Mouse (Mus musculus) intestine, postnatal 0 days (tissue): ENCODE data around the gene Carmil1. TPM values are rescaled to one million over a fixed set of nuclear protein-coding genes. Genes with fewer than 3 reads are reported as not detected.
A peak's percentile ranks its signal among the peaks of the same experiment; 100 is the strongest.

Experiments used
- ATAC-seq: fragments of 200-750 bp; cut with Nextera tagmentation; 2 replicates; pipeline ENCODE4 v1.8.0; 2017; ENCODE audit warnings: mild to moderate bottlenecking, moderate TSS enrichment, moderate library complexity
- H3K27ac ChIP-seq: fragments of 300-500 bp; sonication (generic); 2 replicates; pipeline ENCODE4 v1.5.1; 2014; ENCODE audit warnings: mild to moderate bottlenecking, low read depth, low read length, moderate library complexity
- H3K27me3 ChIP-seq: fragments of 300-500 bp; sonication (generic); replicated peaks from 2 replicates; pipeline ENCODE4 v1.6.1; 2014; ENCODE audit warnings: low read length, mixed read lengths; ENCODE audit not compliant: control insufficient read depth, insufficient read depth
- H3K36me3 ChIP-seq: fragments of 300-500 bp; sonication (generic); 2 replicates; pipeline ENCODE4 v1.6.1; 2014; ENCODE audit warnings: mild to moderate bottlenecking, moderate library complexity; ENCODE audit not compliant: control insufficient read depth, insufficient read depth
- H3K4me1 ChIP-seq: fragments of 300-500 bp; sonication (generic); replicated peaks from 2 replicates; pipeline ENCODE4 v1.6.1; 2014; ENCODE audit warnings: antibody characterized with exemption, low read length, mixed read lengths; ENCODE audit not compliant: control insufficient read depth, insufficient read depth
- H3K4me2 ChIP-seq: fragments of 300-500 bp; sonication (generic); replicated peaks from 2 replicates; pipeline ENCODE4 v1.6.1; 2014; ENCODE audit warnings: low read depth, mild to moderate bottlenecking, moderate library complexity
- H3K4me3 ChIP-seq: fragments of 300-500 bp; sonication (generic); 2 replicates; pipeline ENCODE4 v1.5.1; 2014; ENCODE audit warnings: low read depth, low read length
- H3K9ac ChIP-seq: fragments of 300-500 bp; sonication (generic); 2 replicates; pipeline ENCODE4 v1.6.1; 2014; ENCODE audit warnings: mild to moderate bottlenecking, low read depth, low read length
- H3K9me3 ChIP-seq: fragments of 300-500 bp; sonication (generic); 2 replicates; pipeline ENCODE4 v1.6.1; 2016; ENCODE audit warnings: mixed run types; ENCODE audit not compliant: control insufficient read depth
- CTCF ChIP-seq: sonication (generic); IDR thresholded peaks from 2 replicates; pipeline ENCODE4 v1.5.1; 2016; ENCODE audit warnings: low read depth, mild to moderate bottlenecking, control low read depth, antibody characterized with exemption, moderate library complexity
- WGBS: fragments of 180-500 bp; shearing (Covaris S2); extraction: QIAGEN DNeasy Blood & Tissue Kit; methylation state at CpG from one replicate; pipeline ENCODE4 v1.1.7; 2014; 5-methylcytosine and 5-hydroxymethylcytosine counted together
- polyA plus RNA-seq: library from polyadenylated mRNA; unstranded; fragments of >200 nt; fragmentation: Nextera tagmentation; extraction: Ambion mirVana; gene quantifications from 2 replicates; pipeline ENCODE4 v1.2.1, GENCODE M21; 2015

Carmil1 gene
- polyA plus RNA-seq, 1 experiment from 2014 or later = 25.6 TPM

DNA sequence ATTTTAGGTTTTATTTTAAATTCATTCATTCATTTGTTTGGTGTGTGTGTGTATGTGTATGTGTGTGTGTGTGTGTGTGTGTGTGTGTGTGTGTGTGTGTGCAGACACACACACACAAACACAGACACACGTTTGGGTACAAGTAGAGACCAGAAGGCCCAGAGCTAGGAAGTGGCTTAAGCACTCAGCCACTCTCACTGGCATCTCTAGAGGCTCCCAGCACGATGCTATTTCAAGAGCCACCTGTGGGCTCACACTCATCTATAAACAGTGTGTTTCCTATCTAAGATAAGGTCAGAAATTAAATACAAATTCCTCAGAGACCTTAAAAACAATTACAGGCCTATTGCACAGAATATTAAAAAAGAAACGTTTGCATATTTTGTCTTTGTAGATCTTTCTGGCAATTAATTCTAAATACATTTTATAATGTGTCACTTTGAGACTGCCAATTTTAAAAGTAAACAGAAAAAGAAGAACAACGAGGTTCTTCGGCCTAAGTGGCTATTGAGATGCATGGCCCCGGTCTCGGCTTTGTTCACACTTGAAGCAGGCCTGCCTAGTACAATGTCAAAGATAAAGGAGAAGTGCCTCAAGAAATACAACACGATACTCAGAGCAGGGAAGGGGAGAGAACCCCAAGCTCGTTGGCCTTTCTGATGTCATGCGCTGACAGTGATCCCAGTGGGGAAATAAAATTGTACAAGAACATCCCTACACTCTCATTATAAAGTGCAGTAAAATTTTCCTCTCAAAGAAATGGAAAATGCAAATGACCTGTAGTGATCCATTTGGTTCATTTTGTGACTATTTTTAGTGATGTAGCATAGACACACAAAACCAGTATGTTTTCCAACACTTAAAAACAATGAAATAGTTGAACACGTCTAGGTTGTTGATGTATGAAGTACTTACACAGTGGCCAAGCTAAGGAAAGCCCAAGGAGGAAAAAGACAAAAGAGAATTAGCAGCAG lies 179.2 kb downstream of the Carmil1 start:
- Histone ChIP-seq H3K4me1 (no peaks in the 10 kb centered on the region), H3K27ac (no peak overlapping the region), H3K27me3 (no peaks in the 10 kb centered on the region), H3K9ac (no peak overlapping the region), H3K36me3 (peaks cover 8% of the 10 kb centered on the region; the same call in 1 of the 2 replicates), H3K9me3 (no peaks in the 10 kb centered on the region), H3K4me3 (no peak overlapping the region), H3K4me2 (no peak overlapping the region)
- no peak for ATAC-seq
- 62% methylated on average over 11 of the region's 11 CpGs for WGBS
- TF ChIP-seq CTCF = no peak

GRCm38 (mm10) chr13:24100516-24101094 lies 180.0 kb downstream of the Carmil1 start:
- Histone ChIP-seq H3K4me1 (no peaks in the 10 kb centered on the region), H3K27ac (no peak overlapping the region), H3K4me3 (no peak overlapping the region), H3K36me3 (peaks cover 8% of the 10 kb centered on the region), H3K27me3 (no peaks in the 10 kb centered on the region), H3K4me2 (no peak overlapping the region), H3K9ac (no peak overlapping the region), H3K9me3 (no peaks in the 10 kb centered on the region)
- WGBS = 87% methylated on average over 11 of the region's 11 CpGs
- no peak for ATAC-seq
- TF ChIP-seq CTCF = no peak

GRCm38 (mm10) chr13:24096573-24096972 lies 184.0 kb downstream of the Carmil1 start:
- no peaks in the 10 kb centered on the region for H3K4me1 ChIP-seq
- peaks cover 9% of the 10 kb centered on the region for H3K36me3 ChIP-seq
- H3K4me2 ChIP-seq = no peak overlapping the region
- no peak for ATAC-seq
- TF ChIP-seq CTCF = no peak
- no peak overlapping the region for H3K27ac ChIP-seq
- H3K9ac ChIP-seq = no peak overlapping the region
- 90% methylated on average over 6 of the region's 6 CpGs for WGBS
- H3K9me3 ChIP-seq = no peaks in the 10 kb centered on the region
- H3K4me3 ChIP-seq = no peak overlapping the region
- no peaks in the 10 kb centered on the region for H3K27me3 ChIP-seq

DNA sequence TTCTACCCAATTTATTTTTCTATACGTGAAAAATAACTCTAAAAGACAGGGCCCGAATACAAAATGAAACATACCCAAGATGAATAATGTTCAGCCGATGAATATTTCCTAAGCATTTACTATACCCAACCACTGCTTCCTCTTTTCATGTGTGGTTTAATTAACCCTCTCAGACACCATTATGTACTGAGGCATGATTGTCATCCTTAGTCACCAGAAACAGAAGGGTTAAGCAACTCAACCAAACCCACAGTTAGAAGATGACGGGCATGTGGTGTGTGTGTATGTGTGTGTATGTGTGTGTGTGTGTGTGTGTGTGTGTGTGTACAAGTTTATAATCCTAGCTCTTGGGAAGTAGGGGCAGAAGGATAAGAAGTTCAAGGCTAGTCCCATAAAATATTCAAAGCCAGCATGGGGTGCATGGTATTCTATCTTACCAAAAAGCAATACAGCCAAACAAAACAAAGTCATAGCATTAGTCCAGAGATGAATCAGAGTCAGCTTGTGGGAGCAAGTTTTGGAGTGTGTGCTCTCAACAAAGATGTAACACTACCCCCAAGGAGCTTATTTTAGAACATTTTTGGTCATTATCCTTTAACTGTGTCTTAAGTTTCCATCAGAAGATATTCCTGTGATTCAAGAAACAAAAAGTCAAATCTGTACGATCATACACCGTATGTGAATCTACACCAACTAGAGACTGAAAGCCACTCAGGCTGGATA lies 185.6 kb downstream of the Carmil1 start:
- H3K4me1 ChIP-seq = no peaks in the 10 kb centered on the region
- H3K4me2 ChIP-seq = no peak overlapping the region
- no peak overlapping the region for H3K27ac ChIP-seq
- H3K27me3 ChIP-seq = no peaks in the 10 kb centered on the region
- no peak overlapping the region for H3K4me3 ChIP-seq
- no peak for TF ChIP-seq CTCF
- H3K9me3 ChIP-seq = no peaks in the 10 kb centered on the region
- no peak overlapping the region for H3K9ac ChIP-seq
- peaks cover 8% of the 10 kb centered on the region; the same call in 1 of the 2 replicates for H3K36me3 ChIP-seq
- 89% methylated on average over 6 of the region's 6 CpGs for WGBS
- ATAC-seq = no peak

DNA sequence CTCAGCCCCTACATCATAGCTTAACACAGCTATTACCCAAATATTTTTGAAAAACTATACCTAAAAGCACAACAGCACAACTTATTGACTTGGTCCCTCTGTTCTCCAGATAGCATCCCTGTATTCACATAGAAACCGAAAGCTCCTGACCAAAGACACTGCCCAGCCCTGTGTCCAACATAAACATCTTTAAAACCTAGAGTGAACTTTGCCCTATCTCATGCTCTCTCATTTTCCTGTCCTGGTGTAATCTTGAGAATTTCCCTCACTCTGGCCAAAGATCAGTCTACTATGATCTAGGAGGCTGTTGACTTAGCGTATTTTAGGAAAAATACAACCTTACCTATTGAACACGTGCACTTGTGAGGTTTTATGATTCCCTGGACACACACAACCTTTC lies 187.5 kb downstream of the Carmil1 start:
- Histone ChIP-seq H3K9ac (no peak overlapping the region), H3K9me3 (no peaks in the 10 kb centered on the region), H3K4me1 (no peaks in the 10 kb centered on the region), H3K36me3 (peaks cover 7% of the 10 kb centered on the region; the same call in 1 of the 2 replicates), H3K4me2 (no peak overlapping the region), H3K27ac (no peak overlapping the region), H3K27me3 (no peaks in the 10 kb centered on the region), H3K4me3 (no peak overlapping the region)
- ATAC-seq = peak; percentile 59; the same call in 1 of the 2 replicates
- no peak for TF ChIP-seq CTCF
- 38% methylated on average over 3 of the region's 3 CpGs for WGBS

- no peaks in the 10 kb centered on the region for H3K27me3 ChIP-seq
- no peak overlapping the region for H3K4me3 ChIP-seq
- H3K27ac ChIP-seq = no peak overlapping the region
- no peak for TF ChIP-seq CTCF
- H3K4me1 ChIP-seq = no peaks in the 10 kb centered on the region
- no peaks in the 10 kb centered on the region for H3K9me3 ChIP-seq
- ATAC-seq = no peak
- peaks cover 15% of the 10 kb centered on the region for H3K36me3 ChIP-seq
- no peak overlapping the region for H3K9ac ChIP-seq
- H3K4me2 ChIP-seq = no peak overlapping the region
- WGBS = 96% methylated on average over 5 of the region's 5 CpGs
Measured at GRCm38 (mm10) chr13:24092073-24092472, 188.5 kb downstream of the Carmil1 start.
